Mouse (Mus musculus) stomach, postnatal 0 days (tissue): Measurements from ENCODE around the gene Mttp.

Experiments used
- CTCF ChIP-seq: IDR thresholded peaks from 2 replicates; pipeline ENCODE4 v1.5.1; 2016; ENCODE audit warnings: antibody characterized with exemption, low read depth, mild to moderate bottlenecking, moderate library complexity
- EP300 ChIP-seq: optimal IDR thresholded peaks from 2 replicates; pipeline ENCODE3; 2016; ENCODE audit warnings: antibody characterized with exemption

DNA sequence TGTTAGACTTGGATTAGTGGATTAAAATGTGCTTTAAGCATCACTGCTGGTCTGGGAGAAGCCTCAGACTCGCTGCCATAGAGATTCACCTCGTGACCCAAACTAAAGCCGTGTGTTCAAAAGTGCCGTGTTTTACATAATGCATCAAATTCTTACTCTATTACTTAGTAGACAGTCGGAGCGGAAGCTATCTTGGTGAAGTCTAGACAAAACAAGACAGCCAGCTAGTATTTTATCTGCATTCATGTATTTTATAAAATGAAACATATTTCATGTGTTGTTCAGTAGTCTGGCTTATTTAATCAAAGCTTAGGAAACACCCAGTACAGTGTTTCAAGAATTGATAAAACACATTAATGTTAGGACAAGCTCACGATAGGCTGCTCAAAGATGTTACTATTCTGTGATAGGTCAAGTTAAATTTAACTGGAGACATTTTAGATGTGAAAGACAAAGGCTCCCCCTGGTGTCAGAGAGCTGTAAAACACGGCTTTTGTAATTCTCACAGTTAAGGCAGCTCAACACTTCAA is at the start of gene Mttp:
- TF ChIP-seq CTCF (peak; percentile 86), EP300 (no peak)
